Mouse (Mus musculus) urinary bladder, adult 2 months (tissue): ENCODE results near the gene Mob3b. TPM values are rescaled to one million over a fixed set of nuclear protein-coding genes. Genes with fewer than 3 reads are reported as not detected.
"Not testable (repeated sequence)": the region's sequence is repeated elsewhere in the genome, so short reads cannot be mapped to it uniquely, and the experiment has no call there.

Experiments used
- DNase-seq: peaks from one replicate; pipeline ENCODE4 v3.0.0; 2022; ENCODE audit warnings: low spot score
- polyA plus RNA-seq: library from polyadenylated mRNA; depleted of rRNA; stranded (reverse); fragments of >200 nt; gene quantifications from 2 replicates; pipeline ENCODE4 v1.2.3, GENCODE M21; 2012

Gene Mob3b
- polyA plus RNA-seq, 1 experiment, result 4.1 TPM

DNA sequence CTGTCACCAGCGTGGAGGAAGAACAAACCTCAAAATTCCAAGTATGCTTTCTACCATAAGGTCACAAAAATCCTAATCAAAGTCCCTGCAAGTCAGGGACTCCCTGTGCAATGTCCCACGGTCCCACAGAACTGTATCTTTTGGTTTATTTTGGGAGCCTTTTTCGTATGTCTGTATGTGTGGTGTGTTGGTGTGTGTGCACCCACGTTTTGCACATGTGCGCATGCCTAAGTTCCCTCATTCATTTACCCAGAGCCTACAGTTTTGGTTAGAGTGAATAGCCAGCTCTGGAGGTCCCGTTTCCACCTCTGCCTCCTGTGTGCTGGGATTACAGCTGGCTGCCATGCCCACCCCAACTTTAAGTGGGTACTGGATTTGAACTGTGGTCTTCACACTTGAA, 189.7 kb downstream of the Mob3b start:
- no peak for DNase-seq

DNA sequence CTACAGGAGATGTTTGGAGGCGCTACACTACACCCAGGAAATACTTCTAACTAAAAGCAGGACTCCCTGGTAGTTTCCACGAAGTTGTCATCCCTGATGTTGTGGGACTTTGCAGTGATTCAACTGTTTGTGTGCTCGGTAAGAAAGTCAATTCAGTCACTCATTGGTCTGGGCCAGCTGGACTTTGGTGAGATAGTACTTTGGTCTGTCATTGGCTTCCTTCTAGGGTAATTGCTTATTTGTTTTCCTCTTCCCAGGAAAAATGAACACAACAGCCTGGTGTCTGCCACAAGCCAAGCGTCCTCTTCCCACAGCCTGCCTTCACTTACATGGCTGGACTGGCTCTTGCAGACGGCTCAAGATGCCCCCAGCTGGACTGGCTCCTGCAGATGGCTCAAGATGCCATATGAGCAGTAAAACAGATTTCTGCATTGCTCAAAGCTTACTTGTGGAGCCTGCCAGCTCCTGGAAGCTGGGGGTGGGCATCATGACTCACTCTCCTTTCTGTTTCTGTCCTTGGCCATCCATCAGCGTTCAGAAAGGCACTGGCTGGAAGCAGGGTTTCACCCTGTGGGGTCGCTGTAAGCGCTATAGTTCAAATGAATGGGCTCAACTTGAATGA, 190.8 kb downstream of the Mob3b start:
- DNase-seq, result no peak

DNA sequence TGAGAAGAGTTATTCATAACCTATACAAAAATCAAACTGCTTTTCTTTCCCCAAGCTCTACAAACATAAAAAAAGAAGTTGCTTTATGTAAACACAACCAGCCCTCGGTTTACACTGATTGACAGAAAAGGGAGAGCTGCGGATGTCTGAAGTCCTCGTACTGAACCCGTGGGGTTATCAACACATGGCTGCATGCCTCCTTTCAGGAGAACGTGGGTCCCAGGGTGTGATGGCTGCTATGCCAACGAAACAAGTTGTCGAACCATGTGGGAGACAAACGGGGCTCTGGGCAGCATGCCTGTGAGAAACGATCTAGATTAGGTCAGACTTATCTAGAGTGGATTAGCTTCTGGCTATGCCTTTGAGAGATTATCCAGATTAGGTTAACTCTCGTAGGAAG, 192.4 kb downstream of the Mob3b start:
- no peak for DNase-seq

DNA sequence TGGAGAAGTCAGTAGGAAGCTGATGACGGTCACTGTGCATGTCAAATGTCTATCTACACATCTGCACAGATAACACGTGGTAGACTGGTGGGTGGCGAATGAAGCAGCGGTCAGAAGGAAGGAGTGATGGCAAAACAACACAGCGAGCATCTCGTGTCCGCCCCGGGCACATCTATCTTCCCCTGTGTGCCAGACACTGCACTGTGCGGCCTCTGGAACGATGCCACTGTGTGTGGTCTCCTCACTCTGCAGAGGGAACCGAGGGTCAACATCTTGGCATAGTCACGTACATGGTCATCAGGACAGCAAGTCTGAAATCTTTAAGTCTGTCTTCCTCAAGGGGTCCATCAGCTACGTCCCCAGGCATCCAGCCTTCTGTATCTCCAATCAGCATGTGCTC, 193.3 kb downstream of the Mob3b start:
- DNase-seq, result no peak

DNA sequence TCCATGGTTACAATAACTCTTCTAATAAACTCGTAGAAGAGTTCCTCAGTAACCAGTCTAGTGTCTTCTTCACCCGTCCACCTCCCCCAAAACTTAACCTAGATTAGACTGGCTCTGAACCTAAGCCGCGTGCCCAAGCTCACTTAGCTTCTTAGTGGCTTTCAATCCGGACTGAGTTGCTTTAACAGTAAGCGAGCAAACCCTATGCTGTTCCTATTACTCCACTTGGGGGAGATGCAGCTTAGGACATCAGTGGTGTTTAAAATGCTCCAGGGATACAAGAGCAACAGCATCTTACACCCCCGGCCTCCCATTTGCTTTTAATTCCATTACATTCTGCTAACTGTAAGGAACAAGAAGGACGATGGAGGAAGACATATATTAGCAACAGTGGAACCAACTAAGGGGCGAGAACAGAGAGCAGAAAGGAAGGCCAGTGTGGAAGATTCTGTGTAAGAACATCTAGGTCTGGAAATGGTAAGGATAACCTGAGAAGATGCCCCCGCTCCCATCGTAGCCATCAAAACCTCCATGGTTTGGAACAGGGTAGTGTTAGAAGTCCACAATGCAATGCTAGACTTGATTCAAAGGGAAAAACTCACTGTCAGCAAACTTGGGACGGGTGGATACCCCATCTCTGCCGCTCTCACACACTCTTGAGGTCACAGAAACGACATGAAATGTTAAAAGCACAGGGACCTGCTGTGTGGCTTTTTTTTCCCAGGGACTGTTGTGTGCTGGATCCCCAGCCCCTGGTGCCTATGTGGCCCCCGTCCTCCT, 196.3 kb downstream of the Mob3b start:
- no peak for DNase-seq

DNA sequence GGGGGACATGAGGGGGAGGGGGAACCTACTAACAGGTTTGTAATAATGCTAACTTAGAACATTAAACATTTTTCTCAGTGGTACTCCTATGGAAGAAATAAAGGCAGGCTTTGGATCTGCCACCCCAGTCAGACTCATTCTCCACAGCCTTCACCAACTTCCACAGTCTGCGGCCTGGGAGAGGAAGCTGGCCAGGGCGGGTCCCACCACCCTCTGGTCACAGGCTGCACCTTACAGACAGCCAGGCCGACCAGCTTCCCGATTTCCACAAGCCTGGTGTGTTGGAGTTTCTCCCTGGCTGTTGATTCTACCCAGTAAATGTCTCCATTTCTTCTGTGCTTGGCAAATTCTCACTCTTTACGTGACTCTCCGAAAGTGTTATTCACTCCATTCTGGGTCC, 197.8 kb downstream of the Mob3b start:
- no peak for DNase-seq

DNA sequence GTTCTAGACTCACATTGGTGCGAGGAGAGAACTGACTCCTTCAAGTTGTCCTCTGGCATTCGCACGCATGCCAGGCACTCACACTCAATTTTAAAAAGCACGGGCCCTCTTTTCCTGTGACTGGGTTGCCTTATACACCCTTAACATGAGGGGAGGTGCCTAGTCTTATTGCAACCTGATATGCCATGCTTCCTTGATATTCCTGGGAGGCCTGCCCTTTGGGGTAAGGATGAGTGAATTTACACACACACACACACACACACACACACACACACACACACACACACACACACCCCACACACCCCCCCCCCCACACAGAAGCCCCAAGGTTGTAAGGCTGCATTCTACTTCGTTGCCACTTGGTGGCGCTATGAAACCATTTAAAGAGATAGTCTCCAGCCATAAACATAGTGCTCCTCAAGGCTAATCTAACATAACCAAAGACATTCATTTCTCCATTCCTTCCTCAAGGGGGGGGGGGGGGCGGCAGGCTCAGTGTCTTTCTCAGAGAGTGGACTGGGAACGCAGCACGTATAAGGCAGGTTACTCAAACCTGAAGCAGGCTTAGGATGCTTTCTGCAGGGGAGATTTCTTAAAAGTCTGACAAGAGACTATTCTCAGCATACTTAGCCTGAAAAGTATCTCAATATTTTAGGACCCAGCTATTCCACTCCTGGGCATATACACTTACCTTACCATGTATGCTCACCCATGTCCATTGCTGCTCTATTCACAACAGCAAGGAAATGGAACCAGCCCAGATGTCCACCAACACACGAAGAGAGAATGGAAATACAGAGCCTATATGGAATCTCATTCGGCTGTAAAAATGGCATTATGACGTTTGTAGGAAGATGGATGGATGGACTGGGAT, 198.9 kb downstream of the Mob3b start:
- no peak for DNase-seq

DNA sequence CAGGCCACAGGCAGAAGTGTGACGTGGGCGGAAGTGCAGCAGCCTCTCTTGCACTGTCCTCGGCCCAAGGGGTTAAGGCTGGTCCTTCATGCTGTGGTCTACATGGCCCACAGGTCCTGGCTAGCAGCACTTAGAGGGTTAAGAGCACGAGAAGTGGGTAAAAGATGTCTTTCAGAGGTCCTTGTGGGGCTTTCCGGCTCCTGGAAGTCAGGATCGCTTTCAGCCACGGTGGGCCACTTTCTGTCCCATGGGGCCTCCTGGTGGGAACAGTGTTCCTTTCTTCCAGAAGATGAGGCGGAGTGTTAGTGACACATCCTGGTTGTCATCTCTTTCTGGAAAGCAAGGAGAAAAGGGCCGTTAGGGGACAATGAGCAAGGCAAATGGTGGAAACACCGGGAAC, 203.6 kb downstream of the Mob3b start:
- DNase-seq, result no peak

DNA sequence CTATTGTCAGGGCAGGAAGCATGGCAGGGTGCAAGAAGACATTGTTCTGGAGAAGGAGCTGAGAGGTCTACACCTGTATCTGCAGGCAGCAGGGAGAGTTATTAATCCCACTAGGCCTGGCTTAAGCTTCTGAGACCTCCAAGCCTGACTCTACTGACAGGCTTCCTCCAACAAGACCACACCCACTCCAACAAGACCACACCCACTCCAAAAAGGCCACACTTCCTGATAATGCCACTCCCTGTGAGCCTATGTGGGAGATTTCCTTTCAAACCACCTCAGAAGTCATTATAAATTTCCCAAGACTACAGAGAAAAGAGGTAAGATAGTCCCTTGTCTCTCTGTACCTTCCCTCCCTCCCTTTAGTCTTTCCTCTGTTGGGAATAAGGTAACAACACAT, 210.1 kb downstream of the Mob3b start:
- DNase-seq, result no peak

DNA sequence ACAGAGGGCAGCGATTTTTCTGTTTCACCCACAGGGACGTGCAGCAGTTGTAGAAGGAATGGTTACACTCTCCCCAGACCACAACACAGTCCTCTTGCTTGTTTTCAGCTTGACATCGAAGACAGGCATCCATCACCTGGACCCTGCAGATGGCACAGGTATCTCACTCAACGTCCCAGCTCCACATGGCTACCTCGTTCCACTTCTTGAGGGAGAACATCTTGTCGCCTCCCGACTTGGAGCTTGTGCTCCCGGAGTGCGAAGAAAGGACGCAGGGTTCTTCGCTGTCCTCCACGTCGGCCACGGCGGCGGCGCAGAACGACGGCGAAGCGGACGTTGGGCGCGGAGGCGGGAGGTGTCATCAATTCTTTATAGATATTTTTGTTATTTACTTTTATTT, 216.2 kb downstream of the Mob3b start:
- no peak for DNase-seq

DNA sequence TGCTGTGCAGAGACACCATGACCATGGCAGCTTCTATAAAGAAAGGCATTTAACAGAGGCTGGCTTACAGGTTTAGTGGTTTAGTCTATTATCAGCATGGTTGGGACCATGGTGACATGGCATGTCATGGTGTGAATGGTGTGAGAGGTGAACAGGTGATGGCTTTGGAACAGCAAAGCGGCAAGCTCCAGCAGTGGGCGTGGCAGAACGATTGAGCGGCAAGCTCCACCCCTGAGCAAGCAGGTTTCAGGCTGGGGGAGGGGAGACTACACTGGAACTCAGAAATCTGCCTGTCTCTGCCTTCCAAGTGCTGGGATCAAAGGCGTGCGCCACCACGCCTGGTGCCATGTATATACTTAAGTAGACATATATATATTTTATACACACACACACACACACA, 228.9 kb downstream of the Mob3b start:
- DNase-seq, result not testable (repeated sequence)

DNA sequence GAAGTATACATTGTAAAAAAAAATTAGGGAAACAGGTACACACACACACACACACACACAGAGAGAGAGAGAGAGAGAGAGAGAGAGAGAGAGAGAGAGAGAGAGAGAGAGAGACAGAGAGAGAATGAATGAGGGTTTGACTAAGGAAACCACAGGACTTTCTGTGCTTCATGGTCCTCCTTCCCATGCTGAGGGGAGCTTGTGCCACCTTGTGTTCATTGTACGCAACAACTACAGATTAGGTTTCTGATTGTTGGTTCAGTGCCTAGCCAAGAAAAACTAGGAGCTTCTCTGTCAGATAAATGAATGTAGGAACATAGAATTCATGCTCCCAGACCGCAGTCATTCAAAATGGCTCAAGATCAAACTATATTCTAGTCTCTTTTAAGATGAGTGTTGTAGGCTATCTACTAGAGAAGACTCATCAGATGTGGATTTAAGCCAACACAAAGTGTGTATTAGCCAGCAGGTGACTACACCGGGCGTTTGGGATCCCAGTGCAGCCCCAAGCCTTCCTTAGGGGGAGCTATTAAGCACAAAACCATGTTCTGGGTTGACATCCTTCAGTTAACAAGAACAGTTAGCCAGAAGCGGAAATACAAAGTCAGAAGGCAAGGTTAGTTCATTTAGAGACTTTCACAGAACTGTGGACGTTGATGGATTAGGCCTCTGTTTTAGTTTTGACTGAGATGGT, 235.0 kb downstream of the Mob3b start:
- DNase-seq, result no peak

DNA sequence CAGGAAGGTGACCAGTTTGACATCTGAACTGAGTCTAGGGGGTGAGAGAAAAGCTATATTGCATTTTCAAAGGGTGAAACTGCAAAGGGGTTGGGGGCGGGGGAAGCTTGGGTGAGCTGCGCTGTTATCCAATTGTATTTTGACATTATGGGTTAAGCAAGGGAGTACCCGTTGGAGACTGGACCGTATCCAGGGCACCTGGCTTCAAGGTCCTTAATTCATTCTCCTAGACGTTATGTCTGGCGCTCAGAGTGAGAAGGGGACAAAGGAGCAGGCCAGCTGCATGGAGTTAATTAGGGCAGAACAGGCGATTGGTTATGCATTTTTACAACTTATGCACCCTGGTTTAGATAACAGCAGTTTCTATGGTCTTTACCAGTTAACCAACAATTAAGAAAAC, 239.9 kb downstream of the Mob3b start:
- DNase-seq, result no peak

DNA sequence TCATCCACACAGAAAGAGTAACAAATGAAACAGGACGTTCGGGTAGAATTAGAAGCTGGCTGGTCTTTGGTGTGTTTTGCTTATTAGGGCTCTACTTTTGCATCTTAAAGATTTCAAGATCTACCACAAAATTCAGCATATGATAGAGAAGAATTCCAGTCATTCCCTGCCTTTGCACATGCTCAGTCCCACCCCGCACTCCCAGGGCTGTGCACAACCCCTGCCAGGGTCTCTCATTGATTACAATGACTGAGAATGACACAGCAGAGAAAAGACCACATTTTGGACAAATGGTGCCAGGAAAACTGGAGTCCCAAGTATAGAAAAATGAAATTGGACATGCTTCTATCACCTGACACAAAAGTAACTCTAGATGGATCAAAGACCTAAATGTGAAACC, 245.1 kb downstream of the Mob3b start:
- DNase-seq, result no peak

DNA sequence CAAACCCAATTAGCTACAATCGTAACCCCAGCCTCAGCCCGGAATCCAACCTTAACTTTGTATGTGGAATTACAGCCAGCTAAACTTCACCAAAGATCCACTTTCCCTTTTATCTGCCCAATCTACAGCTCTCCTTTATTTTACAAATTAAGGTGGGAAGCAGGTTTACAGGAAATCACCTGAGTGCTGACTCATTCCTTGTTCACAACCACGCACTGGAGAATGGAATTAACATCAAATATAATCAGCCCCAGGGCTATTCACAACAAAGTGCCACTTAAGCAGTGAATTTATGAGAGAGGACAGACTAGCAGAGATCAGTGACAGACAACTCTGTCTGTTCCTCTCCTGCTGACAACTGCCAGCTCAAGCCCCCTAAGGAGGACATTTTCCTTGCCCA, 245.9 kb downstream of the Mob3b start:
- DNase-seq, result no peak

DNA sequence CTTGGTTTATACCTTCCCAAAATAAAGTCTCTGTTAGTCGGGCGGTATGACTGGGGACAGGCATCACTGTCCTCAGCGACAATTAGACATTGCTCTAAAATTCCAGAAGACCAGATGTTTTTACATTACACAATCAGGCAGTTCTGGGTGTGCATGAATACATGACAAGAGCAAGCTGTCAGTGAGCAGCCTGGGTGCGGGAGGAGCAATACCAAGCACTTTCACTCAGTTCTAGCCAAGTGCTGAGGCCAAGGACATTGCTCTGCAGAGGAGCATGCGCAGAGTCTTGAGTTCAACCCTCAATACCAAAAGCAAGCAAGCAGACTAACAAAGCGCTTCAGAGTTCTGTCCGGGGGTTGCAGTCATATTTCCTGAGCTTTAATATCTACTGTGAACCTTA, 249.2 kb downstream of the Mob3b start:
- DNase-seq, result no peak

DNA sequence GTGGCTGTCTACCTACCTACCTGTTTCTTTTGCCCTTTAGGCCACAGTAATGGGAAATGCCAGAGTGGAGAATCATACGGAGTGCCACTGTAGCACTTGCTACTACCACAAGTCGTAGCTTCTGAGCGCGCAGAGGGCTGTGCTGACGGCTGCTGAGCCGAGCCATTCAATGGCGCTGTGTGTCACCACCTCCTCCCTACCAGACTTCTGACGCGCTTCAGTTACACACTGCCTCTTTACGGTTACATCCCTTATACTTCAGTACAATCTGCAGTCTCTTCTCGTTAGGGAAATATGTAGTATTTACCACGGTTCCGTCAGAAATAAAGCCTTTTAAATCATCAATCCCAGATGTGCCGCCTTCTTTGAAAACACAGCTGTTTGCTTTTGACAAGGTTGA, 250.3 kb downstream of the Mob3b start:
- DNase-seq, result no peak

DNA sequence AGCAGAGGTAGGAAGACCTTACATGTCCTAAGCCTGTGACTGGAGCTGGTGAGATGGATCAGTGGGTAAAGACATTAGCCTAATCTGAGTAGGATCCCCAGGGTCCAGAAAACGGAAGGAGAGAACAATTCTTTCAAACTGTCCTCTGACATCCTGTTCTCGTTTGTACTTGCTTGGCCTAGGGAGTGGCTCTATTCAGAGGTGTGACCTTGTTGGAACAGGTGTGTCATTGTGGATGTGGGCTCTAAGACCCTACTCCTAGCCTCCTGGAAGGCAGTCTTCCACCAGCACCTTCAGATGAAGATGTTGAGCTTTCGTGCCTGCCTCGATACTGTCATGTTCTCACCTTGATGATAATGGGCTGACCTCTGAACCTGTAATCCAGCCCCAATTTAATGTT, 251.1 kb downstream of the Mob3b start:
- DNase-seq, result no peak

DNA sequence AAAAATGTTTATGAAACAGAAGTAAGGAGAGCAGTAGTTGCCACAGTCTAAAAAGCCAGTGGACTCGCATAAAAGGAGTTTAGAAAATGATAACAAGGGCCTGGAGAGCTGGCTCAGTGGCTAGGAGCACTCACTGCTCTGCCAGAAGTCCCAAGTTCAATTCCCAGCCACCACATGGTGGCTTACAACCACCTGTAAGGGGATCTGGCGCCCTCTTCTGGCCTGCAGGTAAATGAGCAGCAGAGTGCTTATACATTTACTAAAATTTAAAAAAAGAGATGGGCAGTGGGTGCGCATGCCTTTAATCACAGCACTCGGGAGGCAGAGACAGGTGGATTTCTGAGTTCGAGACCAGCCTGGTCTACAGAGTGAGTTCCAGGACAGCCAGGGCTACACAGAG, 251.9 kb downstream of the Mob3b start:
- DNase-seq, result no peak

DNA sequence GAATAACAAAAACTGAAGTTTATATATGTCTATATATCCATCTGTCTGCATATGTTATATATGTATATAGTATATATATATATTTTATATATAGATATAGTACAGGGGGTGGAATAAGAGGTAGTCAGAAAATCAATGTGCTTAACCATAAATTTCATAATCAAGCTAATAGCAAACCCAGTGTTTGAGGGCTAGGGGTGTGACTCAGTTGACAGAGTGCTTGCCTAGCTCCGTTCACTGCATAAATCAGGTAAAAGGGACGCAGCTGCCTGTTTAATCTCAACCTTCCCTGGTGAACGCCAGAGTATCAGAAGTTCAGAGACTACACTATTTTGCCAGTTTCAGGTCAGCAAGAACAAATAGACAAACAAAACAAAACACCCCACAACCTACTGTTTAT, 255.7 kb downstream of the Mob3b start:
- DNase-seq, result not testable (repeated sequence)

DNA sequence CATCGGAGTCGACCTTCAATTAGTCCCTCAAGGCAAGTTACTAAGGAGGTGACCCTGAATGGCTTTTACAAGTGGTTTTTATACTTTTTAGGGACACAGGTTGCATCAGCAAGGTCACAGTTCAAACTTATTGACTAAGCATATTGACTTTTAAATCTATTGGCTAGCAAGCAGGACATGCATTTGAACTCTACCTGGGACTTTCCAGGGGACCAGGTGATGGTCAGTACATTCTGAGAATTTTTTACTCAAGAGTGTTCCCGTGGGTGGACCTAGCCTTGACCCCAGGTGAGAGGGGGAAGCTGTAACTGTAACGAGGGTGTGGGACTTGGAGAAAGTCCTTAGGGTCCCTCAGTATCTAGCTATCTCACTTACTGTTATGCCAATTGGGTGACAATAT, 256.1 kb downstream of the Mob3b start:
- DNase-seq, result no peak

DNA sequence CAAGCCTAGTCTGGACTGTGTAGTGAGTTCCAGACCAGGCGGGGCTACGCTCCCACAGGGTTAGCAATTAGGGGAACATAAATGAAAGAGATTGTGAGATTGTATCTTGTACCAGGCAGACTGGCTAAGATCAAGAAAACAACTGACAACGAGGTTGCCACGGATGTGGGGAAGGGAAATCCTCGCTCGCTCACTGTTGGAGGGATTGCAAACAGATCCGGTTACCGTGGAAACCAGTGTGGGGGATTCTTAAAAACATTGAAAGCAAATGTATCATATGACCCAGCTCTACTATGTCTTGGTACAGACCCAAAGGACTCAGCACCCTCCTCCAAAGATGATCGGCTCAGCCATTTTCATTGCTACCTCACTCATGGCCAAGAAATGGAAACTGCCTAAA, 257.1 kb downstream of the Mob3b start:
- DNase-seq, result no peak
